Mouse (Mus musculus) cerebellum, adult 2 months (tissue): ENCODE data around the gene Tmem131. TPM values are rescaled to one million over a fixed set of nuclear protein-coding genes. Genes with fewer than 3 reads are reported as not detected.

Experiments
- DNase-seq, 2 experiments: peaks; one replicate each; pipeline ENCODE4 v3.0.0; 2021
- H3K27ac ChIP-seq: fragments of 200-500 bp; 2 replicates; pipeline ENCODE4 v1.5.1; 2012; ENCODE audit warnings: low read length, control low read depth, inconsistent platforms; ENCODE audit not compliant: insufficient read depth
- H3K27me3 ChIP-seq: fragments of 200-500 bp; 2 replicates; pipeline ENCODE4 v1.6.1; 2012; ENCODE audit warnings: inconsistent platforms, mild to moderate bottlenecking, low read length, moderate library complexity; ENCODE audit not compliant: control insufficient read depth, insufficient read depth
- H3K4me1 ChIP-seq: fragments of 200-500 bp; 2 replicates; pipeline ENCODE4 v1.6.1; 2011; ENCODE audit warnings: low read length; ENCODE audit not compliant: control insufficient read depth, insufficient read depth
- H3K4me3 ChIP-seq: fragments of 200-500 bp; replicated peaks from 2 replicates; pipeline ENCODE3; 2011; ENCODE audit warnings: mild to moderate bottlenecking, low read depth, low read length, control low read depth; ENCODE audit not compliant: insufficient read depth
- CTCF ChIP-seq: fragments of 200-500 bp; IDR thresholded peaks from 2 replicates; pipeline ENCODE4 v1.5.1; 2011; ENCODE audit warnings: low read depth, mild to moderate bottlenecking, control low read depth, low read length, moderate library complexity, borderline replicate concordance; ENCODE audit not compliant: insufficient read depth
- POLR2A ChIP-seq: fragments of 200-500 bp; IDR thresholded peaks from 2 replicates; pipeline ENCODE4 v1.6.1; 2011; ENCODE audit warnings: low read length, control low read depth, borderline replicate concordance; ENCODE audit not compliant: insufficient read depth
- WGBS: fragments of 180-500 bp; shearing (Covaris S2); methylation state at CpG from one replicate; pipeline ENCODE4 v1.1.7; 2018; 5-methylcytosine and 5-hydroxymethylcytosine counted together
- polyA plus RNA-seq: library from polyadenylated mRNA; depleted of rRNA; stranded (reverse); fragments of >200 nt; gene quantifications from 2 replicates; pipeline ENCODE4 v1.2.3, GENCODE M21; 2012; rRNA removed

Gene Tmem131
- polyA plus RNA-seq = 31.4 and 32.2 TPM in 2 replicates

- no peak for DNase-seq
- Histone ChIP-seq H3K4me1 (no peaks in the 10 kb centered on the region), H3K4me3 (no peak within 1 kb of the TSS), H3K27me3 (no peaks in the 10 kb centered on the region), H3K27ac (no peak within 1 kb of the TSS)
- WGBS = 69% methylated on average over 5 of the region's 5 CpGs
- TF ChIP-seq POLR2A = no peak
- TF ChIP-seq CTCF = no peak
Measured at GRCm38 (mm10) chr1:36943653-36944052, at the start of gene Tmem131. Tmem131 (minus strand) TSS chr1:36943666.

DNA sequence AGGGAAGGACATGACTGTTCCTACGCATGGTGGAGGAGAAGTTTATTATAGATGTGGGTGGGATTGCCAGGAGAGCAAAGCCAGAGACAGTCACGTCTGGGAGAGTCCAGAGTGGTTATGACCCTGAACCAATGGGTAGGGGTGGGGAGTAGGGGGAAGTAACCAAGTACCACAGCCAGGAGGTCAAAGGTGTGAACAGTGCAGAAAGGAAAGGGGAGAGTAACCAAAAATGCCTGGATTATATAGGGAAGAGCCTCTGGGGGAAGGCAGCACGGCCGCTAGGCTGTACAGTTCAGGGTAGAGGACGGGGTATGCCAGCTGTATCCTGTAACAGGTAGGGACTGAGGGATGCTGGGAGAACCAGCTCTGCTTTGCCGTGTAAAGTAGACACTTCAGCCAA lies 45.1 kb upstream of the Tmem131 start:
- Histone ChIP-seq H3K27me3 (no peaks in the 10 kb centered on the region), H3K4me3 (no peak overlapping the region), H3K27ac (no peak overlapping the region), H3K4me1 (no peaks in the 10 kb centered on the region)
- no peak for DNase-seq
- TF ChIP-seq POLR2A (no peak), CTCF (no peak)
- WGBS = 89% methylated on average over 6 of the region's 6 CpGs

GRCm38 (mm10) chr1:36988161-36988560 lies 44.7 kb upstream of the Tmem131 start:
- H3K27me3 ChIP-seq = no peaks in the 10 kb centered on the region
- WGBS = 75% methylated on average over 6 of the region's 6 CpGs
- no peak for DNase-seq
- H3K27ac ChIP-seq = no peak overlapping the region
- TF ChIP-seq CTCF (no peak), POLR2A (no peak)
- no peaks in the 10 kb centered on the region for H3K4me1 ChIP-seq
- no peak overlapping the region for H3K4me3 ChIP-seq

GRCm38 (mm10) chr1:36987172-36988148 lies 44.0 kb upstream of the Tmem131 start:
- WGBS = 86% methylated on average over 10 of the region's 10 CpGs
- Histone ChIP-seq H3K27ac (no peak overlapping the region), H3K4me3 (no peak overlapping the region), H3K27me3 (no peaks in the 10 kb centered on the region), H3K4me1 (no peaks in the 10 kb centered on the region)
- TF ChIP-seq CTCF (no peak), POLR2A (no peak)
- no peak for DNase-seq

DNA sequence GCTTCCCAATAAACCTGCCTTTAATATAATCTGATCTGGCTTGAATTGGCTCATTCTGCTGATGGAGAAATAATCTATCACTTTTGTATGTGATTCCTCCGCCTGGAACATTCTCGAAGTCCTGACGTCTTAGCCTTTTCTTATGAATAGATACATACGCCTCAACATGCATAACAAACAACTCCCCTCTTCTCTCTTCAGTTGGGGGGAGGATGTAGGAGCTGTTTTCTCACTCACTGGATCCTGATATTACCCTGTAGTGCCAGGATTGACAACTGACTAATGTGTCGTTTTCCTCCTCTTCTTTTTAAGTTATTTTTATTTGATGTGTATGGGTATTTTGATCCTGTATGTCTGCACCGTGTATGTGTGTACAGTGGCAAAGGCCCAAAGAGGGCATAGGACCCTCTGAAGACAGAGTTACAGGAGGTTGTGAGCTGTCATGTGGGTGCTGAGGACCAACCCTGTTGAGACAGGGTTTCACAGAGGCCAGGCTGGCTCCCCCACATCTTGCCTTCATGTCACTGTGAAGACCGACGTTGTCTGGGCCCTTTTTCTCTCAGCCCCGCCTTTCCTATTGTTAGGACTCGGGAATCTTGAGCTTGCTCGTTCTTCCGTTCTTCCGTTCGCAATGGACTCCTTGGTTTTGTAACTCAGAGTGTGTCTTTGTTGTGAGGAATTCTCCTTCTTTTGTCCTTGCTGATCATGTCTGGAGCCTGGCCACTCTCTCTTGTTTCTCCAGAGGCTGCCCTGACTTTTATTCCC lies 43.1 kb upstream of the Tmem131 start:
- no peaks in the 10 kb centered on the region for H3K4me1 ChIP-seq
- no peak for DNase-seq
- H3K27me3 ChIP-seq = no peaks in the 10 kb centered on the region
- 52% methylated on average over 14 of the region's 14 CpGs for WGBS
- H3K4me3 ChIP-seq = no peak overlapping the region
- no peak overlapping the region for H3K27ac ChIP-seq
- no peak for TF ChIP-seq POLR2A
- TF ChIP-seq CTCF = no peak

GRCm38 (mm10) chr1:36985896-36986295 lies 42.4 kb upstream of the Tmem131 start:
- no peaks in the 10 kb centered on the region for H3K4me1 ChIP-seq
- H3K27ac ChIP-seq = no peak overlapping the region
- no peak overlapping the region for H3K4me3 ChIP-seq
- H3K27me3 ChIP-seq = no peaks in the 10 kb centered on the region
- DNase-seq = no peak
- 46% methylated on average over 6 of the region's 6 CpGs for WGBS
- no peak for TF ChIP-seq CTCF
- no peak for TF ChIP-seq POLR2A

DNA sequence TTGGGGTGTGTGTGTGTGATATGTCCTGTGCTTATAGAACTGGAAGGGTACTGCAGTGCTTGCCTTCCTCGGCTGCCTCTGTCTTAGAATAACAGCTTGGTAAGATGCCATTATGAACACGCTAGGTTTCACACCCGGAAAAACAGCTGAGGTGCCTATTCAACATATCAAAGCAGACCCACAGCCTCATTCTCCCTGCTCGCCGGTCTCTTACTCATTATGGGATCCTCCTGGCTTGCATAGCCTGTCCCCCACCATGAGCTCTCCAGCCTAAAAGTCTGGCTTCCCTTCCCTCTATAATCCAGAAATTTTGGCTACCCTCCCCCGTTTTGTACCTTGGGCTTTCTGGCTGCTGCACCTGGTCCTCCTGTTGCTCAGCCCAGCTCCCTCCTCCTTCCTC lies 40.9 kb upstream of the Tmem131 start:
- H3K27ac ChIP-seq = no peak overlapping the region
- H3K27me3 ChIP-seq = no peaks in the 10 kb centered on the region
- no peak overlapping the region for H3K4me3 ChIP-seq
- WGBS = 26% methylated on average over 6 of the region's 6 CpGs
- H3K4me1 ChIP-seq = no peaks in the 10 kb centered on the region
- TF ChIP-seq CTCF (no peak), POLR2A (no peak)
- DNase-seq = no peak
